Mouse (Mus musculus) kidney, postnatal 0 days (tissue): ENCODE data around the gene Errfi1. TPM values are rescaled to one million over a fixed set of nuclear protein-coding genes. Genes with fewer than 3 reads are reported as not detected.

Source experiments
- ATAC-seq: fragments of 200-750 bp; cut with Nextera tagmentation; replicated peaks from 2 replicates; pipeline ENCODE4 v1.8.0; 2017; ENCODE audit warnings: low read depth, moderate number of reproducible peaks, moderate TSS enrichment, moderate library complexity; ENCODE audit not compliant: low FRiP score
- DNase-seq: peaks from one replicate; pipeline ENCODE4 v3.0.0-alpha.2; 2016; ENCODE audit warnings: low spot score
- H3K27ac ChIP-seq: fragments of 300-500 bp; sonication (generic); 2 replicates; pipeline ENCODE4 v1.5.1; 2014; ENCODE audit warnings: mild to moderate bottlenecking
- H3K27me3 ChIP-seq: fragments of 300-500 bp; sonication (generic); 2 replicates; pipeline ENCODE4 v1.6.1; 2014; ENCODE audit warnings: low read length, mixed read lengths; ENCODE audit not compliant: insufficient read depth
- H3K36me3 ChIP-seq: fragments of 300-500 bp; sonication (generic); 2 replicates; pipeline ENCODE4 v1.6.1; 2014; ENCODE audit warnings: low read length, mixed read lengths; ENCODE audit not compliant: insufficient read depth
- H3K4me1 ChIP-seq: fragments of 300-500 bp; sonication (generic); replicated peaks from 2 replicates; pipeline ENCODE4 v1.6.1; 2014; ENCODE audit warnings: antibody characterized with exemption, low read length, mixed read lengths; ENCODE audit not compliant: insufficient read depth
- H3K4me2 ChIP-seq: fragments of 300-500 bp; sonication (generic); 2 replicates; pipeline ENCODE4 v1.6.1; 2014; ENCODE audit warnings: mild to moderate bottlenecking, low read length, moderate library complexity, mixed read lengths
- H3K4me3 ChIP-seq: fragments of 300-500 bp; sonication (generic); replicated peaks from 2 replicates; pipeline ENCODE4 v1.5.1; 2014; ENCODE audit warnings: low read depth, low read length
- H3K9ac ChIP-seq: fragments of 300-500 bp; sonication (generic); 2 replicates; pipeline ENCODE4 v1.6.1; 2014; ENCODE audit warnings: low read depth, low read length
- H3K9me3 ChIP-seq: fragments of 300-500 bp; sonication (generic); replicated peaks from 2 replicates; pipeline ENCODE4 v1.6.1; 2016; ENCODE audit warnings: low read length, inconsistent platforms, mixed read lengths
- CTCF ChIP-seq: IDR thresholded peaks from 2 replicates; pipeline ENCODE4 v1.5.1; 2016; ENCODE audit warnings: antibody characterized with exemption, low read depth, mild to moderate bottlenecking, moderate library complexity
- WGBS: fragments of 180-500 bp; shearing (Covaris S2); extraction: QIAGEN DNeasy Blood & Tissue Kit; methylation state at CpG from one replicate; pipeline ENCODE4 v1.1.7; 2014; 5-methylcytosine and 5-hydroxymethylcytosine counted together
- polyA plus RNA-seq: library from polyadenylated mRNA; unstranded; fragments of >200 nt; fragmentation: Nextera tagmentation; extraction: Ambion mirVana; gene quantifications from 2 replicates; pipeline ENCODE4 v1.2.1, GENCODE M21; 2015

Errfi1 gene
- polyA plus RNA-seq, result 34.1 and 35.5 TPM in 2 replicates

GRCm38 (mm10) chr4:150853680-150854461 is at the start of gene Errfi1:
Errfi1 (plus strand) TSS chr4:150853919.
- H3K9ac ChIP-seq, result peak within 1 kb of the TSS; percentile 48; the same call in 1 of the 2 replicates
- WGBS, result 42% methylated on average over 13 of the region's 13 CpGs
- no peak for TF ChIP-seq CTCF
- peak within 1 kb of the TSS; percentile 78 for H3K4me2 ChIP-seq
- no peaks in the 10 kb centered on the region for H3K36me3 ChIP-seq
- peak; percentile 61 for ATAC-seq
- no peaks in the 10 kb centered on the region for H3K9me3 ChIP-seq
- peak within 1 kb of the TSS; percentile 78 for H3K27ac ChIP-seq
- DNase-seq, result peak; percentile 39
- peaks cover 4% of the 10 kb centered on the region; the same call in 1 of the 2 replicates for H3K4me1 ChIP-seq
- no peaks in the 10 kb centered on the region for H3K27me3 ChIP-seq
- H3K4me3 ChIP-seq, result peak within 1 kb of the TSS; percentile 94; the same call in 1 of the 2 replicates

- Histone ChIP-seq H3K36me3 (no peaks in the 10 kb centered on the region), H3K9me3 (no peaks in the 10 kb centered on the region), H3K4me1 (peaks cover 41% of the 10 kb centered on the region), H3K27me3 (no peaks in the 10 kb centered on the region), H3K27ac (peak overlapping the region; percentile 31), H3K4me2 (no peak overlapping the region), H3K4me3 (no peak overlapping the region), H3K9ac (no peak overlapping the region)
- DNase-seq, result no peak
- WGBS, result 46% methylated on average over 6 of the region's 6 CpGs
- ATAC-seq, result peak; percentile 79
- no peak for TF ChIP-seq CTCF
Measured at GRCm38 (mm10) chr4:150804204-150804603, 49.5 kb upstream of the Errfi1 start.

- no peak for TF ChIP-seq CTCF
- ATAC-seq (no peak), DNase-seq (no peak)
- Histone ChIP-seq H3K27me3 (no peaks in the 10 kb centered on the region), H3K9me3 (no peaks in the 10 kb centered on the region), H3K4me1 (peaks cover 35% of the 10 kb centered on the region), H3K4me3 (no peak overlapping the region), H3K27ac (no peak overlapping the region; the same call in 1 of the 2 replicates), H3K9ac (no peak overlapping the region), H3K36me3 (no peaks in the 10 kb centered on the region), H3K4me2 (no peak overlapping the region)
- 64% methylated on average over 20 of the region's 20 CpGs for WGBS
Measured at GRCm38 (mm10) chr4:150807727-150808470, 45.8 kb upstream of the Errfi1 start.

GRCm38 (mm10) chr4:150808471-150808847 is 45.3 kb upstream of the Errfi1 start:
- DNase-seq (peak; percentile 87), ATAC-seq (no peak)
- no peak overlapping the region for H3K9ac ChIP-seq
- H3K4me1 ChIP-seq, result peaks cover 35% of the 10 kb centered on the region
- 29% methylated on average over 12 of the region's 12 CpGs for WGBS
- no peaks in the 10 kb centered on the region for H3K36me3 ChIP-seq
- H3K4me2 ChIP-seq, result no peak overlapping the region
- H3K27me3 ChIP-seq, result no peaks in the 10 kb centered on the region
- H3K4me3 ChIP-seq, result no peak overlapping the region
- TF ChIP-seq CTCF, result no peak
- peak overlapping the region; percentile 82 for H3K27ac ChIP-seq
- no peaks in the 10 kb centered on the region for H3K9me3 ChIP-seq

GRCm38 (mm10) chr4:150809323-150809722 is 44.4 kb upstream of the Errfi1 start:
- Histone ChIP-seq H3K4me1 (peaks cover 30% of the 10 kb centered on the region), H3K9ac (no peak overlapping the region), H3K27me3 (no peaks in the 10 kb centered on the region), H3K9me3 (no peaks in the 10 kb centered on the region), H3K4me2 (peak overlapping the region; percentile 27), H3K36me3 (no peaks in the 10 kb centered on the region), H3K4me3 (no peak overlapping the region), H3K27ac (peak overlapping the region; percentile 82)
- ATAC-seq (no peak; the same call in 1 of the 2 replicates), DNase-seq (peak; percentile 75)
- WGBS, result 18% methylated on average over 9 of the region's 9 CpGs
- TF ChIP-seq CTCF, result no peak

GRCm38 (mm10) chr4:150815144-150815543 is 38.6 kb upstream of the Errfi1 start:
- Histone ChIP-seq H3K36me3 (no peaks in the 10 kb centered on the region), H3K9ac (no peak overlapping the region), H3K27me3 (no peaks in the 10 kb centered on the region), H3K4me2 (no peak overlapping the region), H3K27ac (no peak overlapping the region), H3K4me3 (no peak overlapping the region), H3K9me3 (no peaks in the 10 kb centered on the region), H3K4me1 (peaks cover 18% of the 10 kb centered on the region)
- ATAC-seq, result no peak
- peak; percentile 41 for DNase-seq
- no peak for TF ChIP-seq CTCF
- 37% methylated on average over 4 of the region's 4 CpGs for WGBS
